Mouse (Mus musculus): ENCODE measurements around the gene Ccnc. TPM values are rescaled to one million over a fixed set of nuclear protein-coding genes. Genes with fewer than 3 reads are reported as not detected.
A peak's percentile ranks its signal among the peaks of the same experiment; 100 is the strongest.

Ccnc gene
- polyA plus RNA-seq, 1 experiment from 2014 or later, result 60.5 TPM

DNA sequence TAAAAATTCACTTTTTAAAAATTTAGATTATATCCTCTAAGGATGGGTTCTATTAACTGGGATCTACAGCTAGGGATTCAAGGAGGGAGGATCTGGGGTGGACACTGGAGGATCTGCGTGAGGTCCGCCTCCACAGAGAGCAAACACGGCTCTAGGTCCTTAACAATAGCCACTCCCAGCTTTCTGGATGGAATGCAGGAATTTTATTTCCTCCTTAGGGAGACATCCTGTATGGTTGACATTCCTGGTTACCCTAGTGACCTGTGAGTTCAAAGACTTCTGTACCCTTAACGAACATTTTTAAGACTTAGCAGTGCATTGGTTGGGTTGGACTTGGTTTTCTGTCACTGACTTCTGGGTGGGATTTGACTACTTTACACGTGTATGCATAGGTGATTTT lies 18.2 kb downstream of the Ccnc start:
- H3K27me3 ChIP-seq (replicated peaks), result no peaks in the 10 kb centered on the region
- H3K36me3 ChIP-seq (replicated peaks), result peaks cover 16% of the 10 kb centered on the region; the same call in 1 of the 2 replicates
- no peak overlapping the region for H3K9ac ChIP-seq
- H3K4me3 ChIP-seq, result no peak overlapping the region
- no peak overlapping the region for H3K27ac ChIP-seq
- H3K4me2 ChIP-seq, result no peak overlapping the region
- ATAC-seq (replicated peaks), result no peak
- 85% methylated on average over 5 of the region's 5 CpGs for WGBS
- no peaks in the 10 kb centered on the region for H3K9me3 ChIP-seq
- no peaks in the 10 kb centered on the region for H3K4me1 ChIP-seq

GRCm38 (mm10) chr4:21755123-21755789 lies 27.8 kb downstream of the Ccnc start:
- Histone ChIP-seq H3K9me3 (no peaks in the 10 kb centered on the region), H3K27ac (no peak overlapping the region), H3K36me3 (replicated peaks) (peaks cover 3% of the 10 kb centered on the region; the same call in 1 of the 2 replicates), H3K4me1 (no peaks in the 10 kb centered on the region), H3K27me3 (replicated peaks) (no peaks in the 10 kb centered on the region), H3K4me3 (no peak overlapping the region), H3K4me2 (no peak overlapping the region), H3K9ac (no peak overlapping the region)
- no peak for ATAC-seq (replicated peaks)
- WGBS, result 74% methylated on average over 4 of the region's 4 CpGs

DNA sequence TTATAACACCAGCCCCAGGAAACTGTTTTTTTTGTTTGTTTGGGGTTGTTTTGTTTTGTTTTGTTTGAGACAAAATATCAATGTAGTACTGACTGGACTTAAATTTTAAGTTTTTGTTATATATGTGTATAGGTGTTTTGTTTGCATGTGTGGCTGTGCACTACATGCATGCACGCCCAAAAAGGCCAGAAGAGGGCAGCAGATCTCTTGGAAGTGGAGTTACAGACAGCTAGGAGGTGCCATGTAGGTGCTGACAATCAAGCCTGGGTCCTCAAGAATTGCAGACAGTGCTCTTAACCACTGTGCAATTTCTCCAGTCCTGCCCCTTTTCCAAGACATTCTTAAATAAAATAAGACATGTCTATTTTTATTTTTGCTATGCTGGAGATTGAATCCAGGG lies 31.4 kb downstream of the Ccnc start:
- H3K27ac ChIP-seq, result no peak overlapping the region
- H3K36me3 ChIP-seq (replicated peaks), result no peaks in the 10 kb centered on the region; the same call in 1 of the 2 replicates
- H3K4me1 ChIP-seq, result no peaks in the 10 kb centered on the region
- no peaks in the 10 kb centered on the region for H3K9me3 ChIP-seq
- ATAC-seq (replicated peaks), result no peak
- no peaks in the 10 kb centered on the region for H3K27me3 ChIP-seq (replicated peaks)
- no peak overlapping the region for H3K4me2 ChIP-seq
- H3K4me3 ChIP-seq, result no peak overlapping the region
- no peak overlapping the region for H3K9ac ChIP-seq
- 58% methylated on average over 1 of the region's 1 CpGs for WGBS

DNA sequence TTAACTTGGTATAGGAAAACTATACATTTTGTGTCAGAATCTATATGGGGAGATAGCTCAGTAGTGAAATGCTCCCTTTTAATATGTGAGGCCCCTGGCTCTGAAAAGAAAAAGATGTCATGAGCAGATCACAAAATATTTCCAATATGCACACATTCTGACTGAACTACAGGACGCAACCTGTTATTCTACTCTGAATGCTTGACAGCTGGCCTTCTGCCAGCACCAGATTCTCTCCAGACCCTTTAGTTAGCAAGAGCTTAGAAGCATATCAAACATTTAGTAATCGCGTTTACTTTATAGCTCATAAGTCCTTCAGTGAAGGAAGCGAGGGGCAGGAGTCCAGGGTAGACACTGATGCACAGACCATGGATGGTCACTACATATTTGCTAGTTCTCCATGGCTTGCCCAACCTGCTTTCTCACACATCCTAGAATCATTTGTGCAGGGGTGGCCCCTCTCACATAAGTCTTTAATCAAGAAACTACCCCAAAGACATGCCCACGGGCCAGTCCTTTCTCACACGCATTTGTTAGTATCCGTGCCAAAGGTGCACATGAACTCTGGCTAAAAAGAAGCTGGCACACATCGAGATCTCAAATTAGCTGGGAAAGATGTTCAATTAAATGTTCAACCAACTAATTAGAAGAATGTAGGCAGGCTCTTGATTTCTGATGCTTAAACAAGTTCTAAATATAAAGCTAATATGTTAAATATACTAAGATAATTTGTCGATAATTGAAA lies 34.1 kb downstream of the Ccnc start:
- no peaks in the 10 kb centered on the region for H3K27me3 ChIP-seq (replicated peaks)
- no peak overlapping the region for H3K9ac ChIP-seq
- no peak overlapping the region for H3K4me2 ChIP-seq
- no peaks in the 10 kb centered on the region for H3K9me3 ChIP-seq
- 88% methylated on average over 9 of the region's 9 CpGs for WGBS
- H3K36me3 ChIP-seq (replicated peaks), result no peaks in the 10 kb centered on the region; the same call in 1 of the 2 replicates
- H3K4me1 ChIP-seq, result peaks cover 5% of the 10 kb centered on the region
- ATAC-seq (replicated peaks), result no peak
- no peak overlapping the region for H3K4me3 ChIP-seq
- H3K27ac ChIP-seq, result no peak overlapping the region

DNA sequence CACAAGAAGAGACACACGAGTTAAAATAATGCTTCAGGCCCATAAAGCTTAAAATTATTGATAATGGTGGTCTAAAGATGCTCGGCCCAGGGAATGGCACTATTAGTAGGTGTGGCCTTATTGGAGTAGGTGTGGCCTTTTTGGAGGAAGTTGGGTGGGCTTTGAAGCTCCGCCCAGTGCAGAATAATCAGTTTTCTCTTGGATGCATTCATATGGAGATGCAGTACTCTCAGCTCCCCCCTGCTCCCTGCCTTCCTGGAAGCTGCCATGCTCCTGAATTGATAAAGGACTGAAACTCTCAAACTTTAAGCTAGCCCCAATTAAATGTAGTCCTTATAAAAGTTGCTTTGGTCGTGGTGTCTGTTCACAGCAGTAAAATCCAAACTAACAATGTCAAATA lies 36.3 kb downstream of the Ccnc start:
- no peak for ATAC-seq (replicated peaks)
- Histone ChIP-seq H3K4me1 (peaks cover 5% of the 10 kb centered on the region), H3K4me3 (no peak overlapping the region), H3K27me3 (replicated peaks) (no peaks in the 10 kb centered on the region), H3K9ac (no peak overlapping the region), H3K9me3 (no peaks in the 10 kb centered on the region), H3K4me2 (no peak overlapping the region), H3K36me3 (replicated peaks) (no peaks in the 10 kb centered on the region; the same call in 1 of the 2 replicates), H3K27ac (no peak overlapping the region)
- WGBS, result 86% methylated on average over 4 of the region's 4 CpGs

DNA sequence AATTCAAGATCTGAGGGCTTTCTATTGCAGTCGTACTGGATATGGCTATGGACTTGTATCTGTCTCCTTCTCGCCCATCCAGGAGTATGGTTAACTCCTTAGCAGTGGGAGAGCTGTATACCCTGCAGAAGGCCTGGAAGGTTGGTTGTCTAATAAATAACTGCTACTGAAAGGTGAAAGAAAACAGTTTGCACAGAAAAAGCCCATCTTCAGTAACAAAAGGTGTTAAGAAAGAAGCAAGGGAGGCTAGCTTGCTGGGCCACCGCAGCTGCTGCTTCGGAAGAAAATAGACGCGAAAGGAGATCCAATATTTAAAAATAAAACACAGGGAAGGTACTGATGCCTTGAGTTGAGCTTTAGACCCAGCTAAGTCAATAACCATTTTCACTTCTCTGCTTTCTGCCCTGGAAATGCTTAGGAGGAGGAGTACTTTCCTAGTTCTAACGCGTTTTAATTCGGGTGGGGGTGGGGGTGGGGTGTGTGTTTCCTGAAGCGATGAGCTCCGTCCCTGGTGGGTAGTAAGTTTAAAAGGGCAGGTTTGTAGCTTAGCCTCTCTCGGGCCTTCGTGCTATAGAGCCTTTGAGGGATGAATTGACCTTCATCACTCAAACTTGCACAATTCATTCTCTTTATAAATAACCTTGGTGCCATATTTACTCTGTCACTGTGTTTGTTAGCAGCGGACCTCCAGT lies 38.8 kb downstream of the Ccnc start:
- no peaks in the 10 kb centered on the region for H3K9me3 ChIP-seq
- 16% methylated on average over 14 of the region's 14 CpGs for WGBS
- peak overlapping the region; percentile 76 for H3K27ac ChIP-seq
- H3K4me3 ChIP-seq, result peak overlapping the region; percentile 75
- ATAC-seq (replicated peaks), result no peak; the same call in none of the 2 replicates
- no peaks in the 10 kb centered on the region for H3K36me3 ChIP-seq (replicated peaks)
- H3K9ac ChIP-seq, result peak overlapping the region; percentile 67
- H3K4me2 ChIP-seq, result peak overlapping the region; percentile 56
- H3K27me3 ChIP-seq (replicated peaks), result no peaks in the 10 kb centered on the region
- peaks cover 5% of the 10 kb centered on the region for H3K4me1 ChIP-seq

DNA sequence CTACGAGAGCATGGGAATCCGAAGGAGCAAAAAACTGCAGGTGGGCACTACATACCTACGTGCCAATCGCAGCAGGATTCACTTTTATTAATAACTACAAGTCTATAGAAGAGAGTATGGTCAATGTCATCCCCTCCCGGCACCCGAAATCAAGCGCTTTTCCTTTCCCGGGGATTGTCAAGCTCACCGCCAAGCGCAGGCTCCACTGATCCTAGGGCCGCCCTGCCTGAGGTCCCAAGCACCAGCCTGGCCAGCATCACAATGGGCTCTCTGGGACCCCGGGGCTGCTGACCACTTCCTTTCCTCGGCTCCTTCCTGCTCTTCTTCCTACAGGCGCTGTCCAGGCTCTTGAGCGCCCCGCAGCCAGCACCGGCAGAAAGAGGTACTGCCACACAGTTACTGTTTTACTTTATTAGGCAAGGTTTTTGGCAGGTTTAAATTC lies 39.4 kb downstream of the Ccnc start, which contains the start of the genes Usp45 and Tstd3:
Usp45 (plus strand) TSS at position 294 of the 442 bp plus-strand sequence.
Tstd3 (minus strand) TSS at position 350 of the 442 bp plus-strand sequence.
- under 1% methylated on average over 17 of the region's 17 CpGs for WGBS
- Histone ChIP-seq H3K27ac (peak within 1 kb of the TSS; percentile 76), H3K9ac (peak within 1 kb of the TSS; percentile 67), H3K27me3 (replicated peaks) (no peaks in the 10 kb centered on the region), H3K9me3 (no peaks in the 10 kb centered on the region), H3K4me1 (peaks cover 5% of the 10 kb centered on the region), H3K4me3 (peak within 1 kb of the TSS; percentile 75), H3K36me3 (replicated peaks) (no peaks in the 10 kb centered on the region), H3K4me2 (peak within 1 kb of the TSS; percentile 56)
- peak; percentile 96 for ATAC-seq (replicated peaks)

DNA sequence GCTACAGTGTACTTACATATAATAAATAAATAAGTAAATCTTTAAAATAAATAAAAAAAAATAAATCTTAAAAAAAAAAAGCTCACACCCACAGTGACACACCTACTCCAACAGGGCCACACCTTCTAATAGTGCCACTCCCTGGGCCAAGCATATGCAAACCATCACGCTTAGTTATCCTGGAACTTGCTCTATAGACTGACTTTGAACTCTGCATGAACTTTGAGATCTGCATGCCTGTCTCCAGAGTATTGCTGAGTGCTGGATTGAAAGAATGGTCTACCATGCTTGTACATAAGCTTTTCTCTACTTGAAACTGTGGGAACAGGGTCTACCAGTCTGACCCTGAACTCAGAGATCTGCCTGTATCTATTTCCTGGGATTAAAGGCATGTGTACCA lies 43.6 kb downstream of the Ccnc start:
- Histone ChIP-seq H3K9me3 (no peaks in the 10 kb centered on the region), H3K27me3 (replicated peaks) (no peaks in the 10 kb centered on the region), H3K9ac (no peak overlapping the region), H3K36me3 (replicated peaks) (no peaks in the 10 kb centered on the region), H3K4me2 (no peak overlapping the region), H3K4me3 (no peak overlapping the region), H3K4me1 (peaks cover 6% of the 10 kb centered on the region), H3K27ac (no peak overlapping the region)
- WGBS, result 95% methylated on average over 1 of the region's 1 CpGs
- no peak for ATAC-seq (replicated peaks)

DNA sequence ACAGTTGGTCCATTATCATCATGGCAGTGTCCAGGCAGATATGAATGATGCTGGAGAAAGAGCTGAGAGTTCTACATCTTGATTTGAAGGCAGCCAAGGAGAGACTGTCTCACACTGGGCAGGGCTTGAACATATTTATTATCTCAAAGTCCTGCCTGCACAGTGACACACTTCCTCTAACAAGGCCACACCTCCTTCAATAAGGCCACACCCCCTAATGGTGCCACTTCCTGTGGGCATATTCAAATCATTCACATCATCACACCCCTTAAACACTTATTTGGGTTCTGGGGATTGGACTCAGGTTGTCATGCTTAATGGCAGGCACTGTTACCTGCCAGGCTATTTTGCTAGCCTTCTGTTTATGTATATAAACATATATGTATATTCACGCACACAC lies 44.8 kb downstream of the Ccnc start:
- 95% methylated on average over 1 of the region's 1 CpGs for WGBS
- no peak overlapping the region for H3K4me2 ChIP-seq
- H3K9ac ChIP-seq, result no peak overlapping the region
- H3K4me1 ChIP-seq, result peaks cover 11% of the 10 kb centered on the region
- H3K36me3 ChIP-seq (replicated peaks), result no peaks in the 10 kb centered on the region
- no peaks in the 10 kb centered on the region for H3K27me3 ChIP-seq (replicated peaks)
- no peak for ATAC-seq (replicated peaks)
- no peak overlapping the region for H3K4me3 ChIP-seq
- H3K27ac ChIP-seq, result no peak overlapping the region
- H3K9me3 ChIP-seq, result no peaks in the 10 kb centered on the region

- no peaks in the 10 kb centered on the region for H3K27me3 ChIP-seq (replicated peaks)
- peak; percentile 98 for ATAC-seq (replicated peaks)
- H3K9me3 ChIP-seq, result no peaks in the 10 kb centered on the region
- peak overlapping the region; percentile 70 for H3K27ac ChIP-seq
- peak overlapping the region; percentile 71 for H3K9ac ChIP-seq
- WGBS, result under 1% methylated on average over 46 of the region's 46 CpGs
- no peaks in the 10 kb centered on the region; the same call in 1 of the 2 replicates for H3K36me3 ChIP-seq (replicated peaks)
- peaks cover 15% of the 10 kb centered on the region for H3K4me1 ChIP-seq
- peak overlapping the region; percentile 66 for H3K4me2 ChIP-seq
- peak overlapping the region; percentile 75 for H3K4me3 ChIP-seq
These were observed 48.8 kb downstream of the Ccnc start for GRCm38 (mm10) chr4:21776091-21776945.

DNA sequence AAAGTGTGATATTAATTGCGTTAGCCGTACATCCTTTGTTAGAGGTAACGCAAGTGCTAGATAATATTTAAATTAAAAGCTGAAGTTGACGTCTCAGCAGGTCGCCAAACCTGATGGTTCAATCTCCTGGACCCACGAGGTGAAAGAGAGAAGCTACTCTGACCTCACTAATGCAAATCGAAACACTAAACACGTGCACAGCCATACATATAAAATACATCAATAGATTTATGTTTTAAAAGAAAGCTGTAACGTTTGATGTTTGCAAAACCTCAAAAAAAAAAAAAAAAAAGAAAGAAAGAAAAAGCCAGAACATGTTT lies 49.4 kb downstream of the Ccnc start:
- peak overlapping the region; percentile 71 for H3K9ac ChIP-seq
- no peak; the same call in 1 of the 2 replicates for ATAC-seq (replicated peaks)
- H3K4me2 ChIP-seq, result peak overlapping the region; percentile 66
- peaks cover 15% of the 10 kb centered on the region for H3K4me1 ChIP-seq
- H3K27ac ChIP-seq, result no peak overlapping the region
- no peaks in the 10 kb centered on the region for H3K27me3 ChIP-seq (replicated peaks)
- no peaks in the 10 kb centered on the region for H3K9me3 ChIP-seq
- H3K4me3 ChIP-seq, result peak overlapping the region; percentile 75
- 8% methylated on average over 9 of the region's 9 CpGs for WGBS
- H3K36me3 ChIP-seq (replicated peaks), result no peaks in the 10 kb centered on the region; the same call in 1 of the 2 replicates

All from midbrain, embryonic 15.5 days (tissue).